Mouse (Mus musculus): Measurements from ENCODE around the gene Rnf187. TPM values are rescaled to one million over a fixed set of nuclear protein-coding genes. Genes with fewer than 3 reads are reported as not detected.
"Not testable (repeated sequence)": the region's sequence is repeated elsewhere in the genome, so short reads cannot be mapped to it uniquely, and the experiment has no call there.

Rnf187 gene
- polyA plus RNA-seq, 1 experiment from 2014 or later: 463 TPM

DNA sequence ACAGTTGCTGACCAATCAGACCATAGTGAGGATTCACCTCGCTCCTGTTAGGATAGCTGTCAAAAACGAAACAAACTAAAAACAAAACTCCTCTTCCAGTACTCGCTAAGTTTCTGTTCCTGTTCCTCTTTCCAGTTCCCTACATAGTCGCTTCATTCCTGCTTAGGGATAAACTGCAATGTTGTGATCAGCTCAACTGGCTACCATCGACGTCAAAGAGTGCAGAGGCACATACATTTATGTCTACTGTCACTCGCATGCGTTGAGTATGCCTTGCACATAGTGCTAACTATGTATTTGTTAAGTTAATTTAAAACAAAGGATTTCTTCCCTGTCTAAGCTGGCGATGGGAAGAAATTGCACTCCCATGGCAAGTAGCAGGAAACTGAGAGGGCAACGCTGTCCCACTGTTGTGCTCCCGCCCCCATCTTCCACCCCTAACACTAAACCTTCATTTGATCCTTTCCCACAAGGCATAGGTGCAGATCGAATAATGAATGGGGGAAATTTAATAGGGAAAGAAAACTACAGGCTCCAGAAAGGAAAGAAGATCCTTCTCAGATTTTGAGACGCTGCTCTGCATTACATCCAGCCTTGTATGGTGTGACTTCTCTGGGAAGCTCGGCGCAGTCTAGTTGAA is 20.6 kb upstream of the Rnf187 start:
- Histone ChIP-seq H3K4me1 (ENCODE audit: control insufficient read depth, insufficient read depth, low read length) (peaks cover 30% of the 10 kb centered on the region), H3K27ac (ENCODE audit: low read depth, low read length) (0 out of 2 replicates have a peak overlapping the region, but pooled peaks have one; percentile 39), H3K4me3 (ENCODE audit: low read depth, low read length) (peak overlapping the region; percentile 40), H3K9ac (ENCODE audit: low read length) (peak overlapping the region; percentile 57), H3K36me3 (ENCODE audit: control insufficient read depth, insufficient read depth, low read length) (peaks cover 14% of the 10 kb centered on the region), H3K9me3 (replicated peaks; ENCODE audit: control insufficient read depth, low read length) (0 out of 2 replicates have a peak, but pooled peaks cover 5% of the 10 kb centered on the region), H3K4me2 (ENCODE audit: low read length) (peak overlapping the region; percentile 76), H3K27me3 (replicated peaks; ENCODE audit: control insufficient read depth, insufficient read depth, low read length) (0 out of 2 replicates have a peak, but pooled peaks cover 4% of the 10 kb centered on the region)
- ATAC-seq: no peak
- WGBS: 31% methylated on average over 15 of the region's 15 CpGs
- no peak for DNase-seq (ENCODE audit: low spot score)

GRCm38 (mm10) chr11:58958536-58958935 is 19.8 kb upstream of the Rnf187 start:
- DNase-seq (ENCODE audit: low spot score): no peak
- Histone ChIP-seq H3K27me3 (replicated peaks; ENCODE audit: control insufficient read depth, insufficient read depth, low read length) (0 out of 2 replicates have a peak, but pooled peaks cover 4% of the 10 kb centered on the region), H3K27ac (ENCODE audit: low read depth, low read length) (no peak overlapping the region), H3K4me2 (ENCODE audit: low read length) (peak overlapping the region; percentile 61; the same call in 1 of the 2 replicates), H3K9ac (ENCODE audit: low read length) (no peak overlapping the region), H3K4me3 (ENCODE audit: low read depth, low read length) (no peak overlapping the region), H3K4me1 (ENCODE audit: control insufficient read depth, insufficient read depth, low read length) (peaks cover 30% of the 10 kb centered on the region), H3K36me3 (ENCODE audit: control insufficient read depth, insufficient read depth, low read length) (peaks cover 14% of the 10 kb centered on the region), H3K9me3 (replicated peaks; ENCODE audit: control insufficient read depth, low read length) (0 out of 2 replicates have a peak, but pooled peaks cover 5% of the 10 kb centered on the region)
- no peak for ATAC-seq
- WGBS: 85% methylated on average over 6 of the region's 6 CpGs

DNA sequence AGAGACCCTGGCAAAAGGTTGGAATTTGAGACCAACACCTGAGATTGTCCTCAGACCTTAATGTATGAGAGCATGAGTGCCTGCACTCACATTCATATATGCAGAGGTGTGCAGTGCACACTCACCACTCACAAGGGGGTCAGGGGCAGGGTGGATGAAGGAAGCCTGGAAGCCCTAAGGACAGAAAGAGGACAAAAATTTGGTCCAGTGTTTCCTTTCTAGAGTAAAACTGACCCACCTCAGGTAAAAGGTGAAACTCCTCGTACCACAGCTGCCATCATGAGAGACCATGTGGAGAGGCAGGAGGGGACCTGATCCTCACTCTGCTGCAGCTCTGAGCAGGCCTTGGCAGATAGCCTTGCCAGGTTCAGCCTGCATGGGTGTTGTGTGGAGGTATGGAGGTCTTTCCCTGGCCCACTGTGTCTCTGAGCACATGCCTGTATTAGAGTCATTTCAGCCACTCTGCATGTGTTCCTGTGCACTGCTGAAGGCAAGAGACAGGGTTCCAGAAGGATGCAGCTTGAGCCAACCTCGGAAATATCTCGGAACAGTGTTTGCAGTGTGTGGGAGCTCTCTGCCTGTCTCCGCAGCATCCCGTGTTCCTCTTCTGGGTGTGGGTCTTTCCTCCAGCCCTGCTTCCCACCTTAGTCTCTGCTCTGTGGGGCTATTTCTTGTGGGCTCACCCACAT is 18.7 kb upstream of the Rnf187 start:
- peaks cover 14% of the 10 kb centered on the region for H3K36me3 ChIP-seq (ENCODE audit: control insufficient read depth, insufficient read depth, low read length)
- no peak for ATAC-seq
- 0 out of 2 replicates have a peak, but pooled peaks cover 4% of the 10 kb centered on the region for H3K27me3 ChIP-seq (replicated peaks; ENCODE audit: control insufficient read depth, insufficient read depth, low read length)
- 0 out of 2 replicates have a peak, but pooled peaks cover 5% of the 10 kb centered on the region for H3K9me3 ChIP-seq (replicated peaks; ENCODE audit: control insufficient read depth, low read length)
- peak overlapping the region; percentile 89 for H3K4me3 ChIP-seq (ENCODE audit: low read depth, low read length)
- 77% methylated on average over 5 of the region's 5 CpGs for WGBS
- H3K4me1 ChIP-seq (ENCODE audit: control insufficient read depth, insufficient read depth, low read length): peaks cover 36% of the 10 kb centered on the region
- H3K9ac ChIP-seq (ENCODE audit: low read length): peak overlapping the region; percentile 96
- DNase-seq (ENCODE audit: low spot score): no peak
- H3K27ac ChIP-seq (ENCODE audit: low read depth, low read length): no peak overlapping the region
- peak overlapping the region; percentile 61 for H3K4me2 ChIP-seq (ENCODE audit: low read length)

DNA sequence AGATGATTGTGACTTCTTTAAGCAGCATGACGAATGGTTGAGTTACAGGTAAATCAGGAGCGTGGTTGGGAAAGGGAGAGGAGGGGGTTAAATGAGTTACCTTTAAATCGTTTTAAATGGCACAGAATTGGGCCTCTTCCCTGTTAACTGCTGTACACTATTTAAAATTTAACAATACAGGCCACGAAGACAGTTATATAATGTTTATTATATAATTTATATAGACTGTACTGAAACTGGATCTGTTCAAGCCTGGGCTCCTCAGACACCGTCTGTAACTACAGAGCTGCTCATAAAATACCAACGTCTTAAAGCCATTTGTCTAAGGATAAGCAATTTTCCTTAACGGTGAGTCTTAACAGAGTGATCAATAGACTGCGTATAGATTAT is 17.1 kb upstream of the Rnf187 start:
- H3K9me3 ChIP-seq (replicated peaks; ENCODE audit: control insufficient read depth, low read length): no peaks in the 10 kb centered on the region
- 10% methylated on average over 8 of the region's 8 CpGs for WGBS
- no peak overlapping the region; the same call in 1 of the 2 replicates for H3K27ac ChIP-seq (ENCODE audit: low read depth, low read length)
- H3K4me3 ChIP-seq (ENCODE audit: low read depth, low read length): peak overlapping the region; percentile 89
- ATAC-seq (no peak), DNase-seq (ENCODE audit: low spot score) (no peak)
- H3K9ac ChIP-seq (ENCODE audit: low read length): peak overlapping the region; percentile 96
- peaks cover 14% of the 10 kb centered on the region for H3K36me3 ChIP-seq (ENCODE audit: control insufficient read depth, insufficient read depth, low read length)
- H3K4me1 ChIP-seq (ENCODE audit: control insufficient read depth, insufficient read depth, low read length): peaks cover 43% of the 10 kb centered on the region
- H3K4me2 ChIP-seq (ENCODE audit: low read length): peak overlapping the region; percentile 61
- no peaks in the 10 kb centered on the region for H3K27me3 ChIP-seq (replicated peaks; ENCODE audit: control insufficient read depth, insufficient read depth, low read length)

DNA sequence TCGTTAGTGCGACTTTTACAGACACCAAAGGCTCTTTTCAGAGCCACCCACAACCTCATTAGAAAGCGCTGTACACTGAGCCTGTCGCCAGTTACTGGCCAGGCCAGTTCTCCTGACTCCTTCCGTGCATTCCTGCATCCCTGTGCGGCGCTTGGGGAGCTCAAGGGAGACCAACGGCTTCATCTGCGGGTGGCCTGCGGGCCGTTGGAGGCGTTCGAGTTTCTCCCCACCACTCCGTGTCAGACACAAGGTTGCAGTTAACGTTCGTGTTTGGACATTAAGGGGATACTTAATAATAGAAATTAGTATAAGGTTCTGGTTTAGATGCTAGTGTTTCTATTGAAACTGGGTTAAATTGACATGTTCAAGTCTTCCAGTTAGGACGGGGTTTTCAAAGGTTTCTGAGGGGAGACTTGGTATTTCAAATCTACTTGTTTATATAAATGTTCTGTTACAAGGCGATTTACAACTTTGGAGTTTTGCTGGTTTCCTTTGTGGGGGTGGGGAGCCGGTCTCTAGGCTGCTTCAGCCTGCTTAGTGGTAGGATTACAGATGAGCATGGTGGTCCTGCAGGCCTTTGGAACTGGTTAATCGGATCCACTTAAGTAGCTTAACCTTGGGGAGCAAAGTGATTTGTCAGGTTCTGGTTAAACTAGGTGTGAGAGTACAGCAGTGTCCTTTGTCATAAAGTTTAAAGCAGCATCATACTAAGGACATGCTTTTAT is 16.6 kb upstream of the Rnf187 start:
- Histone ChIP-seq H3K4me3 (ENCODE audit: low read depth, low read length) (peak overlapping the region; percentile 89), H3K27ac (ENCODE audit: low read depth, low read length) (peak overlapping the region; percentile 99), H3K9ac (ENCODE audit: low read length) (peak overlapping the region; percentile 96), H3K4me2 (ENCODE audit: low read length) (peak overlapping the region; percentile 61), H3K4me1 (ENCODE audit: control insufficient read depth, insufficient read depth, low read length) (peaks cover 46% of the 10 kb centered on the region), H3K9me3 (replicated peaks; ENCODE audit: control insufficient read depth, low read length) (no peaks in the 10 kb centered on the region), H3K27me3 (replicated peaks; ENCODE audit: control insufficient read depth, insufficient read depth, low read length) (no peaks in the 10 kb centered on the region), H3K36me3 (ENCODE audit: control insufficient read depth, insufficient read depth, low read length) (peaks cover 14% of the 10 kb centered on the region)
- ATAC-seq (no peak), DNase-seq (ENCODE audit: low spot score) (peak; percentile 52)
- under 1% methylated on average over 20 of the region's 20 CpGs for WGBS

GRCm38 (mm10) chr11:58954420-58955142 is 15.9 kb upstream of the Rnf187 start, which contains the start of the genes Hist3h2a and Trim17:
Gene Hist3h2a (plus strand): TSS chr11:58954685.
Gene Trim17 (plus strand): TSS chr11:58954685.
- Histone ChIP-seq H3K9me3 (replicated peaks; ENCODE audit: control insufficient read depth, low read length) (no peaks in the 10 kb centered on the region), H3K4me1 (ENCODE audit: control insufficient read depth, insufficient read depth, low read length) (peaks cover 44% of the 10 kb centered on the region), H3K27me3 (replicated peaks; ENCODE audit: control insufficient read depth, insufficient read depth, low read length) (no peaks in the 10 kb centered on the region), H3K4me2 (ENCODE audit: low read length) (peak within 1 kb of the TSS; percentile 61), H3K4me3 (ENCODE audit: low read depth, low read length) (peak within 1 kb of the TSS; percentile 89), H3K36me3 (ENCODE audit: control insufficient read depth, insufficient read depth, low read length) (peaks cover 14% of the 10 kb centered on the region), H3K9ac (ENCODE audit: low read length) (peak within 1 kb of the TSS; percentile 96), H3K27ac (ENCODE audit: low read depth, low read length) (peak within 1 kb of the TSS; percentile 99)
- ATAC-seq (peak; percentile 91), DNase-seq (ENCODE audit: low spot score) (peak; percentile 100)
- WGBS: under 1% methylated on average over 49 of the region's 49 CpGs

DNA sequence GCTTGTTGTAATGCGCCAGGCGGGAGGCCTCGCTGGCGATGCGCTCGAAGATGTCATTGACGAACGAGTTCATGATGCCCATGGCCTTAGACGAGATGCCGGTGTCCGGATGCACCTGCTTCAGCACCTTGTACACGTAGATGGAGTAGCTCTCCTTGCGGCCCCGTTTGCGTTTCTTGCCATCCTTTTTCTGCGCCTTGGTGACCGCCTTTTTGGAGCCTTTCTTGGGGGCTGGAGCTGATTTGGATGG is 15.4 kb upstream of the Rnf187 start:
- under 1% methylated on average over 17 of the region's 17 CpGs for WGBS
- H3K27me3 ChIP-seq (replicated peaks; ENCODE audit: control insufficient read depth, insufficient read depth, low read length); H3K9me3 ChIP-seq (replicated peaks; ENCODE audit: control insufficient read depth, low read length); DNase-seq (ENCODE audit: low spot score): not testable (repeated sequence)
- peak overlapping the region; percentile 96 for H3K9ac ChIP-seq (ENCODE audit: low read length)
- peak overlapping the region; percentile 61 for H3K4me2 ChIP-seq (ENCODE audit: low read length)
- H3K27ac ChIP-seq (ENCODE audit: low read depth, low read length): peak overlapping the region; percentile 99
- H3K4me1 ChIP-seq (ENCODE audit: control insufficient read depth, insufficient read depth, low read length): peaks cover 41% of the 10 kb centered on the region
- H3K36me3 ChIP-seq (ENCODE audit: control insufficient read depth, insufficient read depth, low read length): peaks cover 14% of the 10 kb centered on the region
- peak; percentile 19; the same call in 1 of the 2 replicates for ATAC-seq
- H3K4me3 ChIP-seq (ENCODE audit: low read depth, low read length): peak overlapping the region; percentile 89

DNA sequence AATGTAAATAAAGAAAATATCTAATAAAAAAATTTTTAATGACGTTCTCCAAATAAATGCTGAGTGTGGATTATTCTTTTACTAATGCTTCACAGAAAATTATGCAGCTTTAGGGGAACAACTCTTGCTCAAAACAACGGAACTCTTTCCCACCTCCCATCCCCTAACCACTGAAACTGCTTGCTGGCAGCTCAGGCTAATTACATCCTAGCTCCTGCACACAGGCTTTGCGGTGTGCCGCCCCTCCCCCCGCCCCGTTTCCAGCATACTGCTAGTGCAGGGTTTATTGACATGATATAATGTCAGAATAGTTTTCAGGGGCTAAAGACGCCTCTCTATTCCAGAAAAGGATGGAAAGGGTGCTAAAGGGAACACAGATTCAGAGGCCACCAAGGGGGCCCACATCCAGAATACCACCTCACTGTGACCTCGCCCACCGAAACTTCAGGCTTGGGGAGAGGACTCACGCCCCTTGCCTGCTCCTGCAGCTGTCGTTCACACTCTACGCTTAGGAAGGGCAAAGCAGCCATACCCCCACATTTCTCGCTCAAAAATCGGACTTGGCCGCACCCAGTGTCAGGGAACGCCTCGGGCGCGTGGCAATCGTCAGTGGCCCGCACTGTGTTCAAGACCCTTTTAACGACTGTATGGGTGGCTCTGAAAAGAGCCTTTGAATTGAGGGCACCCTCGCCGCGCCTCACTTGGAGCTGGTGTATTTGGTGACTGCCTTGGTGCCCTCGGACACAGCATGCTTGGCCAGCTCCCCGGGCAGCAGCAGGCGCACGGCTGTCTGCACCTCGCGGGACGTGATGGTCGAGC is 14.8 kb upstream of the Rnf187 start:
- under 1% methylated on average over 33 of the region's 33 CpGs for WGBS
- Histone ChIP-seq H3K4me1 (ENCODE audit: control insufficient read depth, insufficient read depth, low read length) (peaks cover 38% of the 10 kb centered on the region), H3K9ac (ENCODE audit: low read length) (peak overlapping the region; percentile 96), H3K27ac (ENCODE audit: low read depth, low read length) (peak overlapping the region; percentile 99), H3K4me3 (ENCODE audit: low read depth, low read length) (peak overlapping the region; percentile 89), H3K4me2 (ENCODE audit: low read length) (peak overlapping the region; percentile 61), H3K27me3 (replicated peaks; ENCODE audit: control insufficient read depth, insufficient read depth, low read length) (no peaks in the 10 kb centered on the region), H3K9me3 (replicated peaks; ENCODE audit: control insufficient read depth, low read length) (no peaks in the 10 kb centered on the region), H3K36me3 (ENCODE audit: control insufficient read depth, insufficient read depth, low read length) (peaks cover 14% of the 10 kb centered on the region)
- peak; percentile 84 for DNase-seq (ENCODE audit: low spot score)
- ATAC-seq: peak; percentile 9
